Mouse (Mus musculus) right cerebral cortex, postnatal 4 days (tissue): ENCODE results near the gene Gm27029.
"Not testable (repeated sequence)": the region's sequence is repeated elsewhere in the genome, so short reads cannot be mapped to it uniquely, and the experiment has no call there.

Experiments
- DNase-seq: peaks from one replicate; pipeline ENCODE4 v3.0.0-alpha.2; 2022

Gene Gm27029

DNA sequence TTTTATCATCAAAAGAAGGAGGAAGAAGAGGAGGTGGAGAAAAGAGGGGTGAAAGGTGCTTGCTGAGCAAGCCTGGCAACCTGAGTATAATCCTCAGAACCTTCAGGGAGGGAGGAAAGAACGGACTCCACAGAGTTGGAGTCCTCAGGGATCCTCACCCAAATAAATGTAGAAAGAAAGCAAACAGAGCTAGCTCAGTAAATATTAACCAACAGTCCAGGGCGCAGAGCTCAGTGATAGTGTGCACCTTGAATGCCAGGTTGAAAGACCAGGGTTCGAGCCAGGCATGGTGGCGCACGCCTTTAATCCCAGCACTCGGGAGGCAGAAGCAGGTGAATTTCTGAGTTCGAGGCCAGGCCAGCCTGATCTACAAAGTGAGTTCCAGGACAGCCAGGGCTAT is 31.0 kb upstream of the Gm27029 start:
- DNase-seq, result no peak

- no peak for DNase-seq
These were observed 30.1 kb upstream of the Gm27029 start for GRCm38 (mm10) chr11:101454702-101455101.

- DNase-seq, result no peak
These were observed 27.6 kb upstream of the Gm27029 start for GRCm38 (mm10) chr11:101452093-101452774.

- DNase-seq, result no peak
These were observed 26.9 kb upstream of the Gm27029 start for GRCm38 (mm10) chr11:101451536-101451935.

GRCm38 (mm10) chr11:101450394-101450793 is 25.8 kb upstream of the Gm27029 start:
- DNase-seq, result no peak

DNA sequence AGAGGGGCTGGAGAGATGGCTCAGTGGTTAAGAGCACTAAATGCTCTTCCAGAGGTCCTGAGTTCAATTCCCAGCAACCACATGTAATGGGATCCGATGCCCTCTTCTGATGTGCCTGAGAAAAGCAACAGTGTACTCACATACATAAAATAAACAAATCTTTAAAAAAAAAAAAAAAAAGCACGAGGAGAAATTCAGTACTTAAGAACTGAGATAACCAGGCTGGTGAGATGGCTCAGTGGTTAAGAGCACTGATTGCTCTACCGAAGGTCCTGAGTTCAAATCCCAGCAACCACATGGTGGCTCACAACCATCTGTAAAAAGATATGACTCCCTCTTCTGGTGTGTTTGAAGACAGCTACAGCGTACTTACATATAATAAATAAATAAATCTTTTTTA is 25.0 kb upstream of the Gm27029 start:
- DNase-seq, result not testable (repeated sequence)

DNA sequence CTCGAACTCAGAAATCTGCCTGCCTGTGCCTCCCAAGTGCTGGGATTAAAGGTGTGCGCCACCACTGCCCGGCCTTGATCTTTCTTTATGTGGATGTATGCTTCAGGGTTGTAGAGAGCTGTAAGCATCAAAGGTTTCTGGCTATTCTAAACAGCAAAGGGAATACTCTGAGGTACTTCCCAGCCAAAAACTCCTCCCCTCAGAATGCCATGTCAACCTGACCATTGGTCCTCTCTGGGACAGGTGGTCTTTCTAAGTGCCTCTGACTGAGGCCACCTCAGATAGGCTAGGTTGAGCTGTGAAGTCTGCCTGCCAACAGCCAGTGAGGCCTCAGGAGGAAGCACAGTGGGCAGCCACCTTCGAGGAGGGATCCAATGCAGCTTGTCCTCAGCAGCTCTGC is 24.3 kb upstream of the Gm27029 start:
- DNase-seq, result no peak

DNA sequence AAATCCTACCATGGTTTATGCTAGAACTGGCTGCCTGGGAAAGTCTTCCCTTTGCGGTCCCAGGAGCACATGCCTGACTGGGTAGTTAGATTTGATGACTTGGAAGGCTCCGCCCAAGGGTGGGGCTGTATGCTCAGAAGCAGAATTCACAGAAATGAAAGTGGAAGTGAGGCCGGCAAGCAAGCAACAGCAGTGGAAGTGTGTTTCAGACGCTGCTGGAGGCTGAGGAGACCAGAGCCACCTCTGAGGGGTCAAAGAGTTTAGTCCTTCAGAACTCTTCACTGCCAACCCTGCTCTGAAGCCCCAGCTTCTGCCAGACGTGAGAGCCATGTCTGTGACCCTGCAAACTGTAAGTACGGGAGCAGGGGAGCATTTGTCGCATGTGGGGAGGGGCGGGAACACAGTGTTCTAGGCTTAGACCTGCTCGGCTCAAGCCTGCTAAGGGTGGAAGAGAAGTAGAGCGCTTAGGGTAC is 23.7 kb upstream of the Gm27029 start, which contains the start of gene Ifi35:
Gene Ifi35, plus strand, starts transcription at position 134 of the 473 bp plus-strand sequence.
- no peak for DNase-seq

- DNase-seq, result no peak
These were observed 23.2 kb upstream of the Gm27029 start for GRCm38 (mm10) chr11:101447786-101448185.

DNA sequence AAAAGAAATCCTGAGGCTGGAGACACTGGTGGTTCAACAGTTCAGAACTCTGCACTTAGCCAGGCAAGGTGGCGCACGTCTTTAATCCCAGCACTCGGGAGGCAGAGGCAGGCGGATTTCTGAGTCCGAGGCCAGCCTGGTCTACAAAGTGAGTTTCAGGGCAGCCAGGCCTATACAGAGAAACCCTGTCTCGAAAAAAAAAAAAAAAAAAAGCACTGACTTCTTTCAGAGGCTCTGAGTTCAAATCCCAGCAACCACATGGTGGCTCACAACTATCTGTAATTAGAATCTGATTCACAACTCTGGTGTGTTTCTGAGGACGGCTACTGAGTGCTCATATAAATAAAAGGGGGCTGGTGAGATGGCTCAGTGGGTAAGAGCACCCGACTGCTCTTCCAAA is 22.3 kb upstream of the Gm27029 start:
- DNase-seq, result not testable (repeated sequence)

GRCm38 (mm10) chr11:101446319-101446718 is 21.7 kb upstream of the Gm27029 start:
- no peak for DNase-seq

GRCm38 (mm10) chr11:101442760-101443159 is 18.2 kb upstream of the Gm27029 start:
- DNase-seq, result no peak

DNA sequence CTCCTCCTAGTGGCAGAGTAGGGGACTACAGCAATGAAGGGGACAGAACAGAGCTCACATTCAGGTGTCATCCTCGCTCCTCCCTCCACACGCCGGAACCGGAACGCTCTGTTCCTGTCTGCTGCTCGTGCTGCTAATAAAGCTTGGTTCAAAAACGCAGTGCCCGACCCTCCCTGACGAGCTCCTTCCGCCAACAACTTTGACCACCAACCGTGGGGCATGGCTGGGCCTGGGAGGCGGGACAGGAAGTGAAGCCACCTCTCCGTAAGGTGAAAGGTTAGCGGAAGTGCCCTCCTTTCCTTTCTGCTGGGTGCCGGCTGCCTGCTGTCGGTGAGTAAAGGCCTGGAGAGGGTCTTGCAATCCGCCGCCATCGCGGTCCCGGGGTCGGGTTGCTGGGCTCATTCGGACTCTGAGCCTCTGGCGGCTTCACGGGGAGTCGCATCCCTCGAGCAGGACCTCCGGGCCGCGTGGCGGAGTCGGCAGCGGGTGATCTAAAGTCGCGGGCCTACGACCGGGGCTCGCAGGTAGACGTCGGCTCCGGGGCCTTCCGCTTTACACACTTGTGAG is 17.6 kb upstream of the Gm27029 start, which contains the start of gene Rpl27:
Gene Rpl27, plus strand, starts transcription at position 172 of the 567 bp plus-strand sequence.
- peak; percentile 89 for DNase-seq

DNA sequence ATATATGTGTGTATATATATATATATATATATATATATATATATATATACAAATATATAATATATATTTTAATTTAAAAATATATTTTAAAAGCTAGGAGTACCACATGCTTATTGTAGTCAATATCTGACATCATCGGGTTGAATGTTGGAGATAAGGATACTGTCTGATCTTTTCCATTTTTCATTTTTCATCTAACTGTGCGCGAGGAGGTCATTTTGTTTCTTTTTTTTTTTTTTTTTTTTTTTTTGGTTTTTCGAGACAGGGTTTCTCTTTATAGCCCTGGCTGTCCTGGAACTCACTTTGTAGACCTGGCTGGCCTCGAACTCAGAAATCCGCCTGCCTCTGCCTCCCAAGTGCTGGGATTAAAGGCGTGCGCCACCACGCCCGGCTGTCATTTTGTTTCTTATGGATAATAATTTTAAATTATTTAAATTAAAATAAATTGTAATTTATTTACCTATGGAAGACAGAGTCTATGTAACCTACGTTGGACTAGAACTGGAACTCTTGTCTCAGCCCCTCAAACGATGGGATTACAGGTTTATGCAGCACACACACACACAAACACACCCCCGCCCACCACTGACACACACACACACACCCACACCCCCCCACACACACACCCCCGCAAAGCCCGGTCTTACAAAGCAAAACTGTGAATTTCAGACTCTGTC is 17.0 kb upstream of the Gm27029 start:
- DNase-seq, result not testable (repeated sequence)

DNA sequence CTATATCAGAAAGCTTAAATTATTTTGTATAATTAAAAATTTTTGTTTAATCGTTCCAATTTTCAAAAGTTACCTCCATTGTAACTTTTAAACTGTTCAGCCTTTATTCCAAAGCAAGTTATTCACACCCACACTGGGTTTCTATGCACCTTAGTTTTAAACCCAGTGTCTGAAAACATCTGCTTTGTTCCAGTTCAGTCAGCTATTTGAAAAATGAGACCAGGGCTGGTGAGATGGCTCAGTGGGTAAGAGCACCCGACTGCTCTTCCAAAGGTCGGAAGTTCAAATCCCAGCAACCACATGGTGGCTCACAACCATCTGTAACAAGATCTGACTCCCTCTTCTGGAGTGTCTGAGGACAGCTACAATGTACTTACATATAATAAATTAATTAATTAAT is 13.4 kb upstream of the Gm27029 start:
- not testable (repeated sequence) for DNase-seq

GRCm38 (mm10) chr11:101436916-101437315 is 12.3 kb upstream of the Gm27029 start:
- no peak for DNase-seq

DNA sequence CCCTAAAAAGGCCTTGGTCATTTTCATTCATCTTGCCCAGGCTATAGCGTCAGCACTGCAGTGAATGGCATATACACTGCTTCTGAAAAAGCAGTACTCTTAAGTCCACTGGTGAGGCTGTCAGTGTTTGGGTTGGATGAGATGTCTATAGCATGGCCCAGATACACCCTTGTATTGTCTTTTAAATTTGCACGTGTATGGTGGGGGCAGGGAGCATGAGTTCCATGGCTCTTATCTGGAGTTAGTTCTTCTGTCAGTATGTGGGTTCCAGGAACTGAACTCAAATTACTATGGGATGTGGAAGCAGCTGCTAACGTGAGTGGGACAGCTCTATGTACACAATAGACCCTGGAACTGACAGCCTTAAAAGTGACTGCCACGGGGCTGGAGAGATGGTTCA is 11.2 kb upstream of the Gm27029 start:
- DNase-seq, result no peak

DNA sequence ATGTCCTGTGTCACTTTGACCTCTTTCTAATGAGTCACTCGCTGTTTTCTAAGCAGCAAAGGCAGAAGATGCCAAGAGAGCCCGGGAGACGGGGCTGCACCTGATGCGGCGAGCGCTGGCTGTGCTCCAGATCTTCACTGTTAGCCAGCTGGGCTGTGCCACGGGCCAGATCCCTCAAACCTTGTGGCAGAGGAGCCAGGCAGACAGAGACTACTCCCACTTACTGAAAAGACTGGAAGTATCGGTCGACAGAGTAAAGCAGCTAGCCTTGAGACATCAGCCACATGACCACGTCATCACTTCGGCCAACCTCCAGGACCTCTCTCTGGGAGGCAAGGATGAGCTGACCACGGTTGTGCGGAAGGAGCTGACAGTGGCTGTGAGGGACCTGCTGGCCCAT is 8.8 kb upstream of the Gm27029 start:
- no peak for DNase-seq

DNA sequence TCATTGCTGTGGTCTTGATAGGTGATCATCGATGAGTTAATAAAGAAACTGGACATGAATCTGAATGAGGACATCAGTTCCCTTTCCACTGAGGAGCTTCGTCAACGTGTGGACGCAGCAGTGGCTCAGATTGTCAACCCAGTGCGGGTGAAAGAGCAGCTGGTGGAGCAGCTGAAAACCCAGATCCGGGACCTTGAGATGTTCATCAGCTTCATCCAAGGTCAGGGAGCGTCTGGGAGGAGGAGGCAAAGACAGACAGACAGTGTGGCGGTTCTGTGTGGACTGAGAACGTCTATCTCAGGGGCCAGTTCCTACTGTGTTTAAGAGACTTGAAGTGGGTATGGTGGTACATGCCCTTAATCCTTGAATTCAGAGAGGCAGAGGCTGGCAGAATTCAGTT is 6.7 kb upstream of the Gm27029 start:
- no peak for DNase-seq

DNA sequence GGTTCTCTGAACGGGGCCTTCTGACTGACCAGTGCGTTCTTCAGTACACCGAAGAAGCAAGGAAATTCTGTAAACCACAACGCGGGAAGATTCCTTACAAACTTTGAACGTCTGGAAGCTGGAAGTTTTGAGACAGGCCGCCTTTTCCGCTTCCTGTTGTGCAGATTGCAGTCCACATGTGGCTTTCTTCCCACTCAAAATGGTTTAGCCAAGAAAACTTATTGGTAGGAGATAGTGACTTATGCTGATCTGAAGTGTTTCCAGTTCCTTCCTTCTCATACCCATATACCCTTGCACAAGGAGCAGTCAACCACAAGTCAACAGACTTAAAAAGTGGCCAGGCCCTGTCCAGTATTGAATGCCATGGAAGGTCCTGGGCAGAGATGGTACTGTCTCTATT is 1.6 kb upstream of the Gm27029 start:
- no peak for DNase-seq

DNA sequence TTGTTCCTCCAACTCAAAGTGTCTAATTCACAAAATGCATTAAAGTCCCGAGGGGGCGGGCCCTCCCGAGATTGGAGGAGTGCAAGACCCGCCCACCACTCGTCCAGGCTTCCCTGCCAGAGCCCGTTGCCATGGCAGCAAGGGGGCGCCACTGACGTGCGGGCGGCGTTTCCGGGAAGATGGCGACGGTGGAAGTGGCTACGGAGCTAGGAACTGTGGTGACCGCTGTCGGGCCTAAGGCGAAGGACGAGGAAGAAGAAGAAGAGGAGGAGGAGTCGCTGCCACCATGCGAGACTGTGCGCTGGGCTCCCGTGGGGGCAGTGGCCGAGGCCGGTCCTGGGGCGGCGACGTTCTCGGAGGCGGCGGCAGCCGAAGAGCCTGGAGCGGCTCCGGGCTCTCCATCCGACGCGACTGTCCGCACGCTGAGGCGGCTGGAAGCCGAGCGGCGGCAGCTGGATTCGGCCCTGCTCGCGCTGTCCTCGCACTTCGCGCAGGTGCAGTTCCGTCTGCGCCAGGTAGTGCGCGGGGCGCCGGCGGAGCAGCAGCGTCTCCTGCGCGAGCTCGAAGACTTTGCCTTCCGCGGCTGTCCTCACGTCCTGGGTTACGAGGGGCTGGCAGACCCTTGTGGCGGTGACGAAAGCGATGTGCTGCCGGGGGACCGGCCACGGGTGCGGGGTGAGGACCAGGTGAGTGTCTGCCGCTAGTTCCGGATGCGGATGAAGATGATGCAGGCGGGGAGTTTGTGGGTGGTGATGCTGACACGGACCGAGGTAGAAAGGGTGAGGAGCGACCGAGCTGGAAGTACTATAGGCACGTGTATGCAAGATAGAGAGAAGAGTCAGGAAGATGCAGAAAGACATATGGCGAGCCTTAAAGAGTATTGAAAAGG is 573 bp upstream of the Gm27029 start, which contains the start of the genes Rundc1 and Ptges3l:
Gene Rundc1, plus strand, starts transcription at position 161 of the 889 bp plus-strand sequence.
Gene Ptges3l, minus strand, starts transcription at position 409 of the 889 bp plus-strand sequence.
- peak; percentile 99 for DNase-seq

GRCm38 (mm10) chr11:101420148-101420547 is 4.4 kb downstream of the Gm27029 start:
- DNase-seq, result no peak

DNA sequence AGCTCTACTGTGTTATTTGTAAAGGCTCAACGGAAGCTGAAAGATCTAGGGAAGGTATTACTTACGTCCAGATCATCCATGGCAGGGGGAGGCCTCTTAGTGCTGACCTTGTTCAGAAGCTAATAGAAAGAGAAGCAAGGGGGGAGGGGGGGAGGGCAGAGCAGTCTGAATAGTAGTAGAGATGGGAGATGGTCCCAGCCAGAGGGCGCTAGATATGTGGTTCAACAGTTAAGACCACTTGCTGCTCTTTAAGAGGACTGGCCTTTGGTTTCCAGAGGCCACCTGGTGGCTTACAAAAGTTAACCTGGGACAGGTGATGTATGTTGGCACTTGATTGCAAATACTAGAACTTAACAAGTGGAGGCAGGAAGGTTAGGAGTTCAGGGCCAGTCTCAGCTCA is 5.0 kb downstream of the Gm27029 start:
- no peak for DNase-seq
